In the genomic region with DNA sequence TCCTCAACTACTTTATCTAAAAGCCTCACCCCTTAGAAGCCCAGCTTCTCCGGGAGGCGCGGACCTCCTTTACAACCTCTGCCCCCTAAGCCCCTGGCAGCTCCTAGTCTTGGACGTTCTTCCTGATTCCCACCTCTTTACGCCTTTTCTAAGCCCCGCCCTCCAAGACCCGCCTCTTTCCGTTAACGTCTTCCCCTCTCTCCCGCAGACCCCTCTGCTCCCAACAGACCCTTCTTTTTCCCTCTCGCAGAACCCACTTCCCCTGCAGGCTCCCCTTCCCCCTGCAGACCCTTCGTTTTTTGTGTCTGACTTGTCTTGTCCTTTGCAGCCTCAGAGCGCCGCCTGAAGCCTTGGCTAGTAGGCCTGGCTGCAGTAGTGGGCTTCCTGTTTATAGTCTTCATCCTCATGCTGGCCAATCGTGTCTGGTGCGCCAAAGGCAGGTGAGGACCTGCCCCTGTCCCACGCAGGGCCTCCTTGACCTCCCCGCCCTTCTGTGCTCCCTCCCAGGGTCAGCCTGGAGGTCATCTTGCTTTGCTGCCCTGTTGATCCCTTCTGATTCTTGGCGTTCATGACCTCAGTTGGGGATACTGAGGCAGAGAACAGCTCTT, we compare ENCODE assay signal across 8 mouse cellular contexts. TPM values are rescaled to one million over a fixed set of nuclear protein-coding genes. Genes with fewer than 3 reads are reported as not detected.
DNase-seq lines count a peak whose midpoint lies in the region; ATAC-seq and TF ChIP-seq lines count a peak whose summit lies in the region.

No protein-coding gene starts in this region.

- peak overlapping the region; percentile 18; the same call in 1 of the 2 replicates for H3K4me3 ChIP-seq in ES-Bruce4 (ENCODE audit: low read depth, low read length)
- H3K4me3 ChIP-seq in embryonic facial prominence, embryonic 10.5 days = peak overlapping the region; percentile 53
- no peak overlapping the region for H3K4me3 ChIP-seq in hindbrain, embryonic 14.5 days (replicated peaks; ENCODE audit: low read length)
- H3K4me3 ChIP-seq in liver, embryonic 12.5 days = peak overlapping the region; percentile 40

- H3K9ac ChIP-seq in ES-Bruce4 (ENCODE audit: low read depth, poor library complexity, severe bottlenecking) = no peak overlapping the region
- H3K9ac ChIP-seq in hindbrain, embryonic 14.5 days = peak overlapping the region; percentile 12
- H3K9ac ChIP-seq in liver, embryonic 12.5 days = peak overlapping the region; percentile 53

- TF ChIP-seq EP300 in ES-Bruce4 (IDR thresholded peaks at IDR 0.05; ENCODE audit: insufficient read depth, low read depth, low read length) = no peak

- peak overlapping the region; percentile 24 for H3K4me2 ChIP-seq in hindbrain, embryonic 14.5 days (replicated peaks)
- H3K4me2 ChIP-seq in liver, embryonic 12.5 days = peak overlapping the region; percentile 68

- ATAC-seq in hindbrain, embryonic 14.5 days (ENCODE audit: low FRiP score) = no peak
- no peak for ATAC-seq in liver, embryonic 12.5 days
- ATAC-seq in erythroid progenitor cell, adult 5-6 weeks (replicated peaks; ENCODE audit: low FRiP score, poor library complexity, severe bottlenecking) = no peak

- no peak for TF ChIP-seq CTCF in ES-Bruce4 (IDR thresholded peaks at IDR 0.05; ENCODE audit: low read depth, low read length)

- no peak overlapping the region for H3K27ac ChIP-seq in ES-Bruce4 (ENCODE audit: insufficient read depth, low read length)
- peak overlapping the region; percentile 68 for H3K27ac ChIP-seq in embryonic facial prominence, embryonic 10.5 days (replicated peaks)
- no peak overlapping the region for H3K27ac ChIP-seq in hindbrain, embryonic 14.5 days
- peak overlapping the region; percentile 53 for H3K27ac ChIP-seq in liver, embryonic 12.5 days

- H3K9me3 ChIP-seq in ES-Bruce4 (replicated peaks; ENCODE audit: control insufficient read depth, insufficient read depth, low read length, poor library complexity, severe bottlenecking) = no peaks in the 10 kb centered on the region
- no peaks in the 10 kb centered on the region for H3K9me3 ChIP-seq in embryonic facial prominence, embryonic 10.5 days
- H3K9me3 ChIP-seq in hindbrain, embryonic 14.5 days (ENCODE audit: control insufficient read depth, low read length) = no peaks in the 10 kb centered on the region
- H3K9me3 ChIP-seq in liver, embryonic 12.5 days (replicated peaks) = no peaks in the 10 kb centered on the region

- H3K4me1 ChIP-seq in ES-Bruce4 (ENCODE audit: control insufficient read depth, insufficient read depth, low read length) = peaks cover 3% of the 10 kb centered on the region
- H3K4me1 ChIP-seq in embryonic facial prominence, embryonic 10.5 days = peaks cover 39% of the 10 kb centered on the region
- H3K4me1 ChIP-seq in hindbrain, embryonic 14.5 days (replicated peaks; ENCODE audit: control insufficient read depth, insufficient read depth, low read length) = no peaks in the 10 kb centered on the region
- H3K4me1 ChIP-seq in liver, embryonic 12.5 days = peaks cover 43% of the 10 kb centered on the region

- no peaks in the 10 kb centered on the region for H3K36me3 ChIP-seq in ES-Bruce4 (ENCODE audit: control insufficient read depth, insufficient read depth, low read length, poor library complexity, severe bottlenecking)
- peaks cover 20% of the 10 kb centered on the region for H3K36me3 ChIP-seq in embryonic facial prominence, embryonic 10.5 days (replicated peaks)
- H3K36me3 ChIP-seq in hindbrain, embryonic 14.5 days (replicated peaks; ENCODE audit: control insufficient read depth, insufficient read depth) = peaks cover 17% of the 10 kb centered on the region
- H3K36me3 ChIP-seq in liver, embryonic 12.5 days = peaks cover 19% of the 10 kb centered on the region

- WGBS in embryonic facial prominence, embryonic 10.5 days = 5% methylated on average over 19 of the region's 19 CpGs
- WGBS in hindbrain, embryonic 14.5 days = 8% methylated on average over 19 of the region's 19 CpGs
- WGBS in liver, embryonic 12.5 days (ENCODE audit: insufficient replicate concordance) = 4% methylated on average over 19 of the region's 19 CpGs

- TF ChIP-seq POLR2A in ES-Bruce4 (IDR thresholded peaks at IDR 0.05; ENCODE audit: insufficient read depth, low read length) = no peak

- DNase-seq in embryonic facial prominence, embryonic 10.5 days (ENCODE audit: low spot score) = no peak
- no peak for DNase-seq in hindbrain, embryonic 14.5 days (ENCODE audit: low spot score)
- DNase-seq in retina, postnatal 1 day = peak; percentile 47
- no peak for DNase-seq in cerebellum, postnatal 25 days
- no peak for DNase-seq in ovary, postnatal 14 days (ENCODE audit: low spot score)

- H3K27me3 ChIP-seq in ES-Bruce4 (ENCODE audit: control insufficient read depth, insufficient read depth, low read length, poor library complexity, severe bottlenecking) = no peaks in the 10 kb centered on the region
- peaks cover 28% of the 10 kb centered on the region for H3K27me3 ChIP-seq in embryonic facial prominence, embryonic 10.5 days (replicated peaks; ENCODE audit: low read depth, poor library complexity, severe bottlenecking)
- no peaks in the 10 kb centered on the region for H3K27me3 ChIP-seq in hindbrain, embryonic 14.5 days (ENCODE audit: control insufficient read depth, insufficient read depth, low read length)
- no peaks in the 10 kb centered on the region; the same call in 1 of the 2 replicates for H3K27me3 ChIP-seq in liver, embryonic 12.5 days (replicated peaks)

RNA-seq across cellular contexts. Expression of gene Smim24, which starts 0.7 kb away (rescaled TPM):
- polyA plus RNA-seq in ES-Bruce4 (2011; ENCODE audit: insufficient read depth, insufficient read length, low read depth, missing spikeins) = 4.8 and 5.3 TPM in 2 replicates
- 2.0 and 2.8 TPM in 2 replicates for polyA plus RNA-seq in embryonic facial prominence, embryonic 10.5 days (2016; fragmentation: Nextera tagmentation; extraction: Ambion mirVana)
- 0.84 and 1.3 TPM in 2 replicates for polyA plus RNA-seq in hindbrain, embryonic 14.5 days (2014; fragmentation: Nextera tagmentation; extraction: Ambion mirVana)
- 1.8 TPM in 2 replicates for polyA plus RNA-seq in liver, embryonic 12.5 days (2016; fragmentation: Nextera tagmentation; extraction: Ambion mirVana)
- total RNA-seq in erythroid progenitor cell, adult 5-6 weeks (2015; ENCODE audit: low replicate concordance) = 5.4 and 7.5 TPM in 2 replicates
- 4.2 TPM in 1 of 2 replicates, not detected in the other for total RNA-seq in erythroid progenitor cell, adult 5-6 weeks (2017; ENCODE audit: low replicate concordance)

RNA-seq across cellular contexts. Expression of gene Gm48552, which starts 4.8 kb away (rescaled TPM):
- polyA plus RNA-seq in ES-Bruce4 (2011; ENCODE audit: insufficient read depth, insufficient read length, low read depth, missing spikeins) = 1.1 TPM in 1 of 2 replicates, not detected in the other
- 1.8 and 3.1 TPM in 2 replicates for polyA plus RNA-seq in embryonic facial prominence, embryonic 10.5 days (2016; fragmentation: Nextera tagmentation; extraction: Ambion mirVana)
- polyA plus RNA-seq in hindbrain, embryonic 14.5 days (2014; fragmentation: Nextera tagmentation; extraction: Ambion mirVana) = 1.9 and 2.2 TPM in 2 replicates
- 0.71 and 0.98 TPM in 2 replicates for polyA plus RNA-seq in liver, embryonic 12.5 days (2016; fragmentation: Nextera tagmentation; extraction: Ambion mirVana)
- total RNA-seq in erythroid progenitor cell, adult 5-6 weeks (2015; ENCODE audit: low replicate concordance) = not detected in 2 replicates
- not detected in 2 replicates for total RNA-seq in erythroid progenitor cell, adult 5-6 weeks (2017; ENCODE audit: low replicate concordance)

RNA-seq across cellular contexts. Expression of gene Gm48551, which starts 9.3 kb away (rescaled TPM):
- 1.5 TPM in 1 of 2 replicates, not detected in the other for polyA plus RNA-seq in ES-Bruce4 (2011; ENCODE audit: insufficient read depth, insufficient read length, low read depth, missing spikeins)
- 2.7 TPM in 2 replicates for polyA plus RNA-seq in embryonic facial prominence, embryonic 10.5 days (2016; fragmentation: Nextera tagmentation; extraction: Ambion mirVana)
- polyA plus RNA-seq in hindbrain, embryonic 14.5 days (2014; fragmentation: Nextera tagmentation; extraction: Ambion mirVana) = 5.5 and 5.7 TPM in 2 replicates
- polyA plus RNA-seq in liver, embryonic 12.5 days (2016; fragmentation: Nextera tagmentation; extraction: Ambion mirVana) = 0.68 and 1.2 TPM in 2 replicates
- total RNA-seq in erythroid progenitor cell, adult 5-6 weeks (2015; ENCODE audit: low replicate concordance) = 2.1 and 4.3 TPM in 2 replicates
- total RNA-seq in erythroid progenitor cell, adult 5-6 weeks (2017; ENCODE audit: low replicate concordance) = not detected in 2 replicates

RNA-seq across cellular contexts. Expression of gene Dohh, which starts 9.3 kb away (rescaled TPM):
- 52.9 and 70.3 TPM in 2 replicates for polyA plus RNA-seq in ES-Bruce4 (2011; ENCODE audit: insufficient read depth, insufficient read length, low read depth, missing spikeins)
- polyA plus RNA-seq in embryonic facial prominence, embryonic 10.5 days (2016; fragmentation: Nextera tagmentation; extraction: Ambion mirVana) = 105 and 109 TPM in 2 replicates
- 68.9 TPM in 2 replicates for polyA plus RNA-seq in hindbrain, embryonic 14.5 days (2014; fragmentation: Nextera tagmentation; extraction: Ambion mirVana)
- polyA plus RNA-seq in liver, embryonic 12.5 days (2016; fragmentation: Nextera tagmentation; extraction: Ambion mirVana) = 70.0 and 74.5 TPM in 2 replicates
- 8.8 TPM in 1 of 2 replicates, not detected in the other for total RNA-seq in erythroid progenitor cell, adult 5-6 weeks (2015; ENCODE audit: low replicate concordance)
- total RNA-seq in erythroid progenitor cell, adult 5-6 weeks (2017; ENCODE audit: low replicate concordance) = 4.0 and 17.2 TPM in 2 replicates

RNA-seq across cellular contexts. Expression of gene Fzr1, which starts 15.2 kb away (rescaled TPM):
- polyA plus RNA-seq in ES-Bruce4 (2011; ENCODE audit: insufficient read depth, insufficient read length, low read depth, missing spikeins) = 47.8 and 51.4 TPM in 2 replicates
- 134 and 142 TPM in 2 replicates for polyA plus RNA-seq in embryonic facial prominence, embryonic 10.5 days (2016; fragmentation: Nextera tagmentation; extraction: Ambion mirVana)
- polyA plus RNA-seq in hindbrain, embryonic 14.5 days (2014; fragmentation: Nextera tagmentation; extraction: Ambion mirVana) = 119 and 125 TPM in 2 replicates
- 93.8 and 100 TPM in 2 replicates for polyA plus RNA-seq in liver, embryonic 12.5 days (2016; fragmentation: Nextera tagmentation; extraction: Ambion mirVana)
- total RNA-seq in erythroid progenitor cell, adult 5-6 weeks (2015; ENCODE audit: low replicate concordance) = 235 and 246 TPM in 2 replicates
- 247 and 266 TPM in 2 replicates for total RNA-seq in erythroid progenitor cell, adult 5-6 weeks (2017; ENCODE audit: low replicate concordance)

Comparison
In these comparisons a context has a peak if more than half of its experiments do, and no peak if none do; other contexts are left out.
1. H3K27ac ChIP-seq: peak in embryonic facial prominence, embryonic 10.5 days (single experiment) and liver, embryonic 12.5 days (single experiment); none in ES-Bruce4 (single experiment) and hindbrain, embryonic 14.5 days (single experiment).